Mouse (Mus musculus) forebrain, embryonic 12.5 days (tissue): ENCODE measurements around the gene Sh3bp5. TPM values are rescaled to one million over a fixed set of nuclear protein-coding genes. Genes with fewer than 3 reads are reported as not detected.

Experiments
- ATAC-seq: fragments of 200-750 bp; cut with Nextera tagmentation; 2 replicates; pipeline ENCODE4 v1.8.0; 2017; ENCODE audit warnings: moderate TSS enrichment; ENCODE audit not compliant: low FRiP score
- H3K27ac ChIP-seq: fragments of 300-500 bp; sonication (generic); 2 replicates; pipeline ENCODE4 v1.5.1; 2016; ENCODE audit warnings: mild to moderate bottlenecking
- H3K27me3 ChIP-seq: fragments of 300-500 bp; sonication (generic); 2 replicates; pipeline ENCODE4 v1.6.1; 2016; ENCODE audit warnings: mild to moderate bottlenecking
- H3K36me3 ChIP-seq: fragments of 300-500 bp; sonication (generic); replicated peaks from 2 replicates; pipeline ENCODE4 v1.6.1; 2016; ENCODE audit warnings: mild to moderate bottlenecking
- H3K4me1 ChIP-seq: fragments of 300-500 bp; sonication (generic); 2 replicates; pipeline ENCODE4 v1.6.1; 2016
- H3K4me2 ChIP-seq: fragments of 300-500 bp; sonication (generic); 2 replicates; pipeline ENCODE4 v1.6.1; 2016; ENCODE audit warnings: mild to moderate bottlenecking, moderate library complexity
- H3K4me3 ChIP-seq: fragments of 300-500 bp; sonication (generic); replicated peaks from 2 replicates; pipeline ENCODE4 v1.5.1; 2016; ENCODE audit warnings: mild to moderate bottlenecking
- H3K9ac ChIP-seq: fragments of 300-500 bp; sonication (generic); 2 replicates; pipeline ENCODE4 v1.6.1; 2016; ENCODE audit warnings: mild to moderate bottlenecking
- H3K9me3 ChIP-seq: fragments of 300-500 bp; sonication (generic); 2 replicates; pipeline ENCODE4 v1.6.1; 2016
- WGBS: fragments of 180-500 bp; shearing (Covaris S2); methylation state at CpG from one replicate; pipeline ENCODE4 v1.1.7; 2016; 5-methylcytosine and 5-hydroxymethylcytosine counted together
- polyA plus RNA-seq: library from polyadenylated mRNA; unstranded; fragments of >200 nt; fragmentation: Nextera tagmentation; extraction: Ambion mirVana; gene quantifications from 2 replicates; pipeline ENCODE4 v1.2.1, GENCODE M21; 2016

The Sh3bp5 gene
- polyA plus RNA-seq, 1 experiment from 2014 or later: 37.7 TPM

DNA sequence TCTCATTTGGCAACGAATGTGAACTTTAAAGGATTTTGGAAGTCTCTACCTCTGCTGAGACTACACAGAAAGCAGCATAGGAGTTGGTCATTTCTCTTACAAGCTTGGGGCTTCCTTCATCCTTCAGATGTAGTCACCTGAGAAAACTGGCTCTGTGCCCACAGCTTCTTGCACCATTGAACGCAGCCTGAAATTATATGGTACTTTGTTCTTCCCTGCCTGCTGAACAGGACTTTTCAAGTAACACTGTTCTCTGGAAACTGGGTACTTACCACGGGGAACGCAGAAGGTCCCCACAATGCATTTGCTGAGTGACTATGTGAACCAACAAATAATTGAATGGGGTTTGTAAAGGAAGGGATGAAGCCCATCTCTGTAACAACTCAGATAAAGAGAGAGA lies 112.7 kb downstream of the Sh3bp5 start:
- 0 out of 2 replicates have a peak, but pooled peaks cover 9% of the 10 kb centered on the region for H3K27me3 ChIP-seq
- no peak overlapping the region for H3K9ac ChIP-seq
- peak overlapping the region; percentile 49 for H3K4me2 ChIP-seq
- peak overlapping the region; percentile 29 for H3K4me3 ChIP-seq
- ATAC-seq: no peak
- H3K4me1 ChIP-seq: peaks cover 9% of the 10 kb centered on the region
- H3K36me3 ChIP-seq: no peaks in the 10 kb centered on the region
- no peaks in the 10 kb centered on the region for H3K9me3 ChIP-seq
- 80% methylated on average over 4 of the region's 4 CpGs for WGBS
- no peak overlapping the region for H3K27ac ChIP-seq

- 0 out of 2 replicates have a peak, but pooled peaks cover 8% of the 10 kb centered on the region for H3K27me3 ChIP-seq
Measured at GRCm38 (mm10) chr14:31322191-31322590, 113.7 kb downstream of the Sh3bp5 start.

GRCm38 (mm10) chr14:31321181-31321580 lies 114.7 kb downstream of the Sh3bp5 start:
- no peak overlapping the region for H3K27ac ChIP-seq
- no peak for ATAC-seq
- no peak overlapping the region for H3K4me2 ChIP-seq
- no peak overlapping the region for H3K4me3 ChIP-seq
- no peaks in the 10 kb centered on the region for H3K27me3 ChIP-seq
- whole genome bisulfite sequencing: 88% methylated on average over 11 of the region's 11 CpGs
- no peaks in the 10 kb centered on the region for H3K36me3 ChIP-seq
- no peaks in the 10 kb centered on the region for H3K9me3 ChIP-seq
- peaks cover 9% of the 10 kb centered on the region for H3K4me1 ChIP-seq
- no peak overlapping the region for H3K9ac ChIP-seq

More at GRCm38 (mm10) chr14:31322191-31322590, 113.7 kb downstream of the Sh3bp5 start:
- 80% methylated on average over 3 of the region's 3 CpGs for WGBS
- Histone ChIP-seq H3K27ac (no peak overlapping the region), H3K9ac (no peak overlapping the region), H3K4me3 (no peak overlapping the region), H3K4me2 (no peak overlapping the region), H3K36me3 (no peaks in the 10 kb centered on the region), H3K9me3 (no peaks in the 10 kb centered on the region), H3K4me1 (peaks cover 9% of the 10 kb centered on the region)
- no peak for ATAC-seq

GRCm38 (mm10) chr14:31319546-31319945 lies 116.3 kb downstream of the Sh3bp5 start:
- Histone ChIP-seq H3K9ac (no peak overlapping the region), H3K9me3 (no peaks in the 10 kb centered on the region), H3K36me3 (no peaks in the 10 kb centered on the region), H3K4me2 (no peak overlapping the region), H3K27me3 (no peaks in the 10 kb centered on the region), H3K27ac (no peak overlapping the region), H3K4me3 (no peak overlapping the region), H3K4me1 (peaks cover 9% of the 10 kb centered on the region)
- ATAC-seq: no peak
- 90% methylated on average over 10 of the region's 10 CpGs for WGBS

DNA sequence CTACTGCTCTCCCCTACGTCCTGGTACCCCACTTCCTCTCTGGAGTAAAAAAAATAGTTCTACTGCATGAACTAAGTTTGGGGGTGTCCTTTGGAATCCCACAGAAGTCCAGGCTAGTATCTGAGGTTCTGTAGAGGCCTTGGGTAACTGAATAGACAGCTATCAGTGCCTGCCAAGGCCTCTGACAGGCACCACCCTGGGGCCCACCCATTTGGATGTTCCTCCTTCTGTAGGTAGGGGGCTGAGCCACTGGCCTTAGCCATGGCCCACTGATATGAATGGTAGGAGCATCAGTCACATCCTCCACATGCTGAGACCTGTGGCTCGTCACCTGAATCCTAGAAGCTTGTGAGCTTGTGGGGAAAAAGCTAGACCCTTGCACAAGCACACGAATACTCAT lies 118.1 kb downstream of the Sh3bp5 start:
- Histone ChIP-seq H3K9me3 (no peaks in the 10 kb centered on the region), H3K27ac (no peak overlapping the region), H3K36me3 (no peaks in the 10 kb centered on the region), H3K27me3 (no peaks in the 10 kb centered on the region), H3K4me2 (no peak overlapping the region), H3K4me3 (no peak overlapping the region), H3K4me1 (no peaks in the 10 kb centered on the region), H3K9ac (no peak overlapping the region)
- no peak for ATAC-seq
- 81% methylated on average over 3 of the region's 3 CpGs for WGBS

GRCm38 (mm10) chr14:31316613-31317012 lies 119.3 kb downstream of the Sh3bp5 start:
- Histone ChIP-seq H3K4me3 (no peak overlapping the region), H3K27ac (no peak overlapping the region), H3K9ac (no peak overlapping the region), H3K4me1 (no peaks in the 10 kb centered on the region), H3K27me3 (no peaks in the 10 kb centered on the region), H3K4me2 (no peak overlapping the region), H3K9me3 (no peaks in the 10 kb centered on the region), H3K36me3 (no peaks in the 10 kb centered on the region)
- ATAC-seq: no peak
- WGBS: 86% methylated on average over 12 of the region's 12 CpGs

- Histone ChIP-seq H3K4me2 (no peak overlapping the region), H3K27ac (no peak overlapping the region), H3K27me3 (no peaks in the 10 kb centered on the region; the same call in 1 of the 2 replicates), H3K4me1 (no peaks in the 10 kb centered on the region), H3K4me3 (no peak overlapping the region), H3K9me3 (no peaks in the 10 kb centered on the region), H3K9ac (no peak overlapping the region), H3K36me3 (no peaks in the 10 kb centered on the region)
- WGBS: 36% methylated on average over 3 of the region's 3 CpGs
- ATAC-seq: no peak
Measured at GRCm38 (mm10) chr14:31313192-31313591, 122.7 kb downstream of the Sh3bp5 start.

Other genes starting within 250 kb of the Sh3bp5 start
- 1.6 and 2.1 TPM in 2 replicates for gene Tnnc1, start 227.8 kb downstream of the Sh3bp5 start, polyA plus RNA-seq
- 439 and 446 TPM in 2 replicates for gene Nisch, start 219.1 kb downstream of the Sh3bp5 start, polyA plus RNA-seq
- 0.86 and 0.93 TPM in 2 replicates for gene Sema3g, start 218.2 kb downstream of the Sh3bp5 start, polyA plus RNA-seq
- gene Phf7, start 184.8 kb downstream of the Sh3bp5 start, polyA plus RNA-seq: 14.8 and 15.8 TPM in 2 replicates
- 130 and 135 TPM in 2 replicates for gene Bap1, start 184.6 kb downstream of the Sh3bp5 start, polyA plus RNA-seq
- 7.3 and 8.0 TPM in 2 replicates for gene Dnah1, start 112.2 kb downstream of the Sh3bp5 start, polyA plus RNA-seq
- 46.8 and 47.5 TPM in 2 replicates for gene Capn7, start 99.4 kb downstream of the Sh3bp5 start, polyA plus RNA-seq
- gene Eaf1, start 58.3 kb upstream of the Sh3bp5 start, polyA plus RNA-seq: 21.6 and 22.8 TPM in 2 replicates
- gene Mettl6, start 59.0 kb upstream of the Sh3bp5 start, polyA plus RNA-seq: 73.5 and 78.9 TPM in 2 replicates
- gene Colq, start 155.3 kb upstream of the Sh3bp5 start, polyA plus RNA-seq: 0.06 and 0.15 TPM in 2 replicates
- gene Gm49387, start 204.8 kb upstream of the Sh3bp5 start, polyA plus RNA-seq: 1.1 TPM in 1 of 2 replicates, not detected in the other
- 13.9 and 15.2 TPM in 2 replicates for gene Btd, start 204.9 kb upstream of the Sh3bp5 start, polyA plus RNA-seq
- gene Hacl1, start 205.2 kb upstream of the Sh3bp5 start, polyA plus RNA-seq: 6.9 and 8.9 TPM in 2 replicates